Mouse (Mus musculus): ENCODE results near the gene Rbfox1. TPM values are rescaled to one million over a fixed set of nuclear protein-coding genes. Genes with fewer than 3 reads are reported as not detected.

Rbfox1 gene
- total and polyA plus RNA-seq, 3 experiments = not detected

DNA sequence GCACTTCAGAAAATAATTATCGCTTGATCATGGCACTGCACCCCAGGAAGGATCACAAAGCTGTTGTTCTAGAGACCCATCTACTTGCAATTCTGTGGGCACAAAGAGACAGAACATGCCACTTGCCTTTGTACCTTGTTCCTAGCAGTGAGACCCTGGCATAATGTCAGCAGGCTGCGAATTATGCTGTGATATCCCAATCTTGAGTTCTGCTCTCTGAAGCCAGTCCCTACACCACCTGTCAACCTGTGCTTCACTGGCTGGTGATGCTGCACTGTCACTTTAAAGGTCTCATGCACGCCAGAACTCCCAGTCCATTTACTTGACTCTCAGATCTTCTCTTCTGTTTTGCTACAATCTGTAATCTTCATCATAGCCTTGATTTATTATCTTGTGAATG is 1315.1 kb downstream of the Rbfox1 start:
- Histone ChIP-seq H3K9me3 (replicated peaks; ENCODE audit: insufficient read depth, low read length) (no peaks in the 10 kb centered on the region), H3K79me2 (ENCODE audit: control insufficient read depth, insufficient read depth, low read length, poor library complexity) (no peaks in the 10 kb centered on the region), H3K27me3 (ENCODE audit: control insufficient read depth in 1 of 2, insufficient read depth in 2 of 2, low read length in 2 of 2) (no peaks in the 10 kb centered on the region), H3K9ac (ENCODE audit: control insufficient read depth, low read depth, low read length, poor library complexity, severe bottlenecking) (no peak overlapping the region), H3K4me3 (ENCODE audit: control insufficient read depth in 1 of 2, insufficient read depth in 1 of 2, low read depth in 2 of 2, low read length in 2 of 2) (no peak overlapping the region), H3K4me1 (ENCODE audit: control insufficient read depth in 1 of 2, insufficient read depth in 2 of 2, low read length in 2 of 2) (no peaks in the 10 kb centered on the region), H3K27ac (ENCODE audit: control insufficient read depth, low read depth, low read length) (no peak overlapping the region), H3K36me3 (ENCODE audit: control insufficient read depth in 1 of 2, insufficient read depth in 2 of 2, low read length in 2 of 2) (no peaks in the 10 kb centered on the region)
- TF ChIP-seq ETS1 (IDR thresholded peaks at IDR 0.05; ENCODE audit: low read depth, low read length) = no peak
- TF ChIP-seq USF1 (IDR thresholded peaks at IDR 0.05; ENCODE audit: low read depth, low read length) = no peak
- no peak for TF ChIP-seq POLR2AphosphoS2 (IDR thresholded peaks at IDR 0.05; ENCODE audit: low read length)
- no peak for TF ChIP-seq GATA1 (IDR thresholded peaks at IDR 0.05; ENCODE audit: low read depth, low read length)
- no peak for TF ChIP-seq ZMIZ1 (IDR thresholded peaks at IDR 0.05; ENCODE audit: low read depth, low read length)
- TF ChIP-seq RCOR1 (IDR thresholded peaks at IDR 0.05; ENCODE audit: low read depth, low read length) = no peak
- TF ChIP-seq MEF2A (IDR thresholded peaks at IDR 0.05; ENCODE audit: extremely low read depth, insufficient replicate concordance, low read depth, low read length, poor library complexity, severe bottlenecking) = no peak
- no peak for TF ChIP-seq HCFC1 (IDR thresholded peaks at IDR 0.05; ENCODE audit: low read depth, low read length)
- no peak for TF ChIP-seq E2F4 (IDR thresholded peaks at IDR 0.05; ENCODE audit: borderline replicate concordance, low read depth, low read length)
- no peak for TF ChIP-seq USF2 (IDR thresholded peaks at IDR 0.05; ENCODE audit: borderline replicate concordance in 1 of 2, insufficient read depth in 1 of 2, low read depth in 1 of 2, low read length in 2 of 2)
- TF ChIP-seq CHD1 (IDR thresholded peaks at IDR 0.05; ENCODE audit: low read depth, low read length) = no peak
- no peak for TF ChIP-seq SMC3 (IDR thresholded peaks at IDR 0.05; ENCODE audit: low read depth, low read length)
- no peak for TF ChIP-seq MAZ (IDR thresholded peaks at IDR 0.05; ENCODE audit: low read depth, low read length)
- no peak for TF ChIP-seq TCF12 (IDR thresholded peaks at IDR 0.05; ENCODE audit: low read depth, low read length)
- TF ChIP-seq ZKSCAN1 (IDR thresholded peaks at IDR 0.05; ENCODE audit: low read depth, low read length) = no peak
- TF ChIP-seq UBTF (IDR thresholded peaks at IDR 0.05; ENCODE audit: borderline replicate concordance, insufficient read depth, low read depth, low read length) = no peak
- no peak for TF ChIP-seq ZNF384 (IDR thresholded peaks at IDR 0.05; ENCODE audit: low read depth, low read length)
- no peak for TF ChIP-seq EP300 (IDR thresholded peaks at IDR 0.05; ENCODE audit: low read depth in 1 of 2, low read length in 2 of 2)
- TF ChIP-seq SIN3A (IDR thresholded peaks at IDR 0.05; ENCODE audit: low read length) = no peak
- no peak for TF ChIP-seq NRF1 (IDR thresholded peaks at IDR 0.05; ENCODE audit: insufficient read depth, low read depth, low read length, poor library complexity, severe bottlenecking)
- DNase-seq (ENCODE audit: low read depth, low spot score) = no peak

DNA sequence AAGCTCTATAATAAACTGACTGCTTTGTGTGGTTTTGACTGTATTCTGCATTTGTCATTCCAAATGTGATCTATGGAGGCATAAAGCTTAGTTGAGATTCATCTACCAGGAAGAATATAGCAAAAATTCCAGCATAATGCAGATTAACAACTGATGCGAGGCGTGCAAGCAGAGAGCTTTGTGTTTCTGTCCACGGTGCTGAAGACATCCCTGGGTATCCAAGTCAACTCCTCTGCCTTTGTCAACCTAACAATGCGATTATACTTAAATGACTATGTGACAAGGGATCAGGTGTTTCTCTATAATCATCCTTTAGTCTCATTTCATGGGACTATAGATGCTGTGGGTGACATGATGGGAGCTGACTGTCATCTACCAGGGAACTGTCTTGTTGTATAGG is 1316.7 kb downstream of the Rbfox1 start:
- no peaks in the 10 kb centered on the region for H3K79me2 ChIP-seq (ENCODE audit: control insufficient read depth, insufficient read depth, low read length, poor library complexity)
- TF ChIP-seq JUND (IDR thresholded peaks at IDR 0.05; ENCODE audit: low read depth, low read length) = no peak
- no peak for TF ChIP-seq GATA1 (IDR thresholded peaks at IDR 0.05; ENCODE audit: low read depth, low read length)
- no peak for TF ChIP-seq ZMIZ1 (IDR thresholded peaks at IDR 0.05; ENCODE audit: low read depth, low read length)
- no peak for TF ChIP-seq MEF2A (IDR thresholded peaks at IDR 0.05; ENCODE audit: extremely low read depth, insufficient replicate concordance, low read depth, low read length, poor library complexity, severe bottlenecking)
- no peak for TF ChIP-seq ETS1 (IDR thresholded peaks at IDR 0.05; ENCODE audit: low read depth, low read length)
- TF ChIP-seq MYB (IDR thresholded peaks at IDR 0.05; ENCODE audit: low read depth, low read length) = no peak
- TF ChIP-seq ELF1 (IDR thresholded peaks at IDR 0.05; ENCODE audit: low read depth, low read length) = no peak
- TF ChIP-seq TCF12 (IDR thresholded peaks at IDR 0.05; ENCODE audit: low read depth, low read length) = no peak
- TF ChIP-seq MAFK (IDR thresholded peaks at IDR 0.05; ENCODE audit: borderline replicate concordance, low read depth, low read length) = no peak
- no peak for TF ChIP-seq SIN3A (IDR thresholded peaks at IDR 0.05; ENCODE audit: low read length)
- no peak for TF ChIP-seq ZKSCAN1 (IDR thresholded peaks at IDR 0.05; ENCODE audit: low read depth, low read length)
- no peak for TF ChIP-seq USF2 (IDR thresholded peaks at IDR 0.05; ENCODE audit: borderline replicate concordance in 1 of 2, insufficient read depth in 1 of 2, low read depth in 1 of 2, low read length in 2 of 2)
- TF ChIP-seq POLR2AphosphoS2 (IDR thresholded peaks at IDR 0.05; ENCODE audit: low read length) = no peak
- TF ChIP-seq ZC3H11A (IDR thresholded peaks at IDR 0.05; ENCODE audit: low read depth, low read length) = no peak
- no peak for TF ChIP-seq HCFC1 (IDR thresholded peaks at IDR 0.05; ENCODE audit: low read depth, low read length)
- TF ChIP-seq ZNF384 (IDR thresholded peaks at IDR 0.05; ENCODE audit: low read depth, low read length) = no peak
- no peak for TF ChIP-seq POLR2A (IDR thresholded peaks at IDR 0.05; ENCODE audit: control insufficient read depth in 1 of 2, insufficient read depth in 1 of 2, low read depth in 1 of 2, low read length in 2 of 2, poor library complexity in 1 of 2)
- no peak for TF ChIP-seq EP300 (IDR thresholded peaks at IDR 0.05; ENCODE audit: low read depth in 1 of 2, low read length in 2 of 2)
- TF ChIP-seq CHD1 (IDR thresholded peaks at IDR 0.05; ENCODE audit: low read depth, low read length) = no peak
- TF ChIP-seq NELFE (IDR thresholded peaks at IDR 0.05; ENCODE audit: low read depth, low read length) = no peak
- H3K36me3 ChIP-seq (ENCODE audit: control insufficient read depth in 1 of 2, insufficient read depth in 2 of 2, low read length in 2 of 2) = no peaks in the 10 kb centered on the region
- DNase-seq (ENCODE audit: low read depth, low spot score) = no peak
- H3K9me3 ChIP-seq (replicated peaks; ENCODE audit: insufficient read depth, low read length) = no peaks in the 10 kb centered on the region
- H3K27ac ChIP-seq (ENCODE audit: control insufficient read depth, low read depth, low read length) = no peak overlapping the region
- no peaks in the 10 kb centered on the region for H3K4me1 ChIP-seq (ENCODE audit: control insufficient read depth in 1 of 2, insufficient read depth in 2 of 2, low read length in 2 of 2)
- H3K4me3 ChIP-seq (ENCODE audit: control insufficient read depth in 1 of 2, insufficient read depth in 1 of 2, low read depth in 2 of 2, low read length in 2 of 2) = no peak overlapping the region
- H3K9ac ChIP-seq (ENCODE audit: control insufficient read depth, low read depth, low read length, poor library complexity, severe bottlenecking) = no peak overlapping the region
- no peaks in the 10 kb centered on the region for H3K27me3 ChIP-seq (ENCODE audit: control insufficient read depth in 1 of 2, insufficient read depth in 2 of 2, low read length in 2 of 2)
